Mouse (Mus musculus) MEL (cell line): Measurements from ENCODE around the gene Opcml. TPM values are rescaled to one million over a fixed set of nuclear protein-coding genes. Genes with fewer than 3 reads are reported as not detected.

Experiments used
- DNase-seq: peaks from one replicate; pipeline ENCODE4 v3.0.0; 2011; ENCODE audit warnings: low read depth, low spot score
- H3K27ac ChIP-seq: 2 replicates; pipeline ENCODE4 v1.5.1; 2012; ENCODE audit warnings: low read depth, mild to moderate bottlenecking, control low read depth, low read length, moderate library complexity; ENCODE audit not compliant: control insufficient read depth
- H3K27me3 ChIP-seq, 2 experiments: fragments of 150-350 bp in 1 of 2; sonication (generic) in 1 of 2; 2 replicates each; pipeline ENCODE4 v1.6.1; 2012; ENCODE audit warnings: low read length in 2 of 2, mild to moderate bottlenecking in 2 of 2, improper control_type of control experiment in 1 of 2, moderate library complexity in 1 of 2; ENCODE audit not compliant: insufficient read depth in 2 of 2, control insufficient read depth in 1 of 2
- H3K36me3 ChIP-seq, 2 experiments: 2 replicates each; pipeline ENCODE4 v1.6.1; 2012 to 2014; ENCODE audit warnings: low read length in 2 of 2, improper control_type of control experiment in 1 of 2, inconsistent platforms in 1 of 2, mild to moderate bottlenecking in 1 of 2; ENCODE audit not compliant: insufficient read depth in 2 of 2, control insufficient read depth in 1 of 2
- H3K4me1 ChIP-seq, 2 experiments: fragments of 150-350 bp in 1 of 2; sonication (generic) in 1 of 2; 2 replicates each; pipeline ENCODE4 v1.6.1; 2012; ENCODE audit warnings: low read length in 2 of 2, improper control_type of control experiment in 1 of 2, mild to moderate bottlenecking in 1 of 2; ENCODE audit not compliant: insufficient read depth in 2 of 2, control insufficient read depth in 1 of 2
- H3K4me3 ChIP-seq, 2 experiments: fragments of 150-350 bp in 1 of 2; sonication (generic) in 1 of 2; 2 replicates each; pipeline ENCODE4 v1.5.1; 2012; ENCODE audit warnings: low read depth in 2 of 2, low read length in 2 of 2, mild to moderate bottlenecking in 2 of 2, moderate library complexity in 2 of 2, control low read depth in 1 of 2, improper control_type of control experiment in 1 of 2; ENCODE audit not compliant: control insufficient read depth in 1 of 2, insufficient read depth in 1 of 2
- H3K79me2 ChIP-seq: 2 replicates; pipeline ENCODE4 v1.6.1; 2012; ENCODE audit warnings: mild to moderate bottlenecking, low read length, moderate library complexity; ENCODE audit not compliant: control insufficient read depth, poor library complexity, insufficient read depth
- H3K9ac ChIP-seq: 2 replicates; pipeline ENCODE4 v1.6.1; 2012; ENCODE audit warnings: low read depth, mild to moderate bottlenecking, control low read depth, low read length, moderate library complexity; ENCODE audit not compliant: control insufficient read depth, poor library complexity, severe bottlenecking
- H3K9me3 ChIP-seq: fragments of 150-350 bp; sonication (generic); replicated peaks from 2 replicates; pipeline ENCODE4 v1.6.1; 2012; ENCODE audit warnings: mild to moderate bottlenecking, low read length, improper control_type of control experiment, moderate library complexity; ENCODE audit not compliant: insufficient read depth
- BHLHE40 ChIP-seq: IDR thresholded peaks from 2 replicates; pipeline ENCODE4 v1.6.1; 2012; ENCODE audit warnings: low read depth, mild to moderate bottlenecking, inconsistent platforms, low read length, improper control_type of control experiment, borderline replicate concordance
- E2F4 ChIP-seq: IDR thresholded peaks from 2 replicates; pipeline ENCODE4 v1.6.1; 2011; ENCODE audit warnings: low read depth, low read length, improper control_type of control experiment, borderline replicate concordance
- ELF1 ChIP-seq: IDR thresholded peaks from 2 replicates; pipeline ENCODE4 v1.6.1; 2014; ENCODE audit warnings: low read depth, mild to moderate bottlenecking, inconsistent platforms, low read length, improper control_type of control experiment, moderate library complexity
- EP300 ChIP-seq, 2 experiments: IDR thresholded peaks; 2 replicates each; pipeline ENCODE4 v1.6.1; 2011; ENCODE audit warnings: improper control_type of control experiment in 2 of 2, low read length in 2 of 2, low read depth in 1 of 2, mild to moderate bottlenecking in 1 of 2
- ETS1 ChIP-seq: IDR thresholded peaks from 2 replicates; pipeline ENCODE4 v1.6.1; 2012; ENCODE audit warnings: low read depth, mild to moderate bottlenecking, inconsistent platforms, low read length, improper control_type of control experiment, moderate library complexity
- GATA1 ChIP-seq: IDR thresholded peaks from 2 replicates; pipeline ENCODE4 v1.6.1; 2011; ENCODE audit warnings: low read depth, low read length, improper control_type of control experiment
- HCFC1 ChIP-seq: IDR thresholded peaks from 2 replicates; pipeline ENCODE4 v1.6.1; 2012; ENCODE audit warnings: low read depth, mild to moderate bottlenecking, inconsistent platforms, low read length, improper control_type of control experiment, moderate library complexity
- JUND ChIP-seq: IDR thresholded peaks from 2 replicates; pipeline ENCODE4 v1.6.1; 2011; ENCODE audit warnings: low read depth, mild to moderate bottlenecking, improper control_type of control experiment, low read length
- KAT2A ChIP-seq: conservative IDR thresholded peaks from 2 replicates; pipeline ENCODE4 v1.6.1; 2012; ENCODE audit warnings: low read depth, low read length, improper control_type of control experiment, inconsistent platforms
- MAX ChIP-seq: IDR thresholded peaks from 2 replicates; pipeline ENCODE4 v1.6.1; 2011; ENCODE audit warnings: low read length, improper control_type of control experiment
- MAZ ChIP-seq: IDR thresholded peaks from 2 replicates; pipeline ENCODE4 v1.6.1; 2012; ENCODE audit warnings: low read depth, mild to moderate bottlenecking, inconsistent platforms, low read length, improper control_type of control experiment
- MEF2A ChIP-seq: IDR thresholded peaks from 2 replicates; pipeline ENCODE4 v1.6.1; 2014; ENCODE audit warnings: low read depth, mild to moderate bottlenecking, inconsistent platforms, low read length, improper control_type of control experiment; ENCODE audit not compliant: poor library complexity, insufficient replicate concordance, severe bottlenecking; ENCODE audit errors: extremely low read depth
- MXI1 ChIP-seq: IDR thresholded peaks from 2 replicates; pipeline ENCODE4 v1.6.1; 2011; ENCODE audit warnings: mild to moderate bottlenecking, low read depth, low read length, improper control_type of control experiment
- NELFE ChIP-seq: IDR thresholded peaks from 2 replicates; pipeline ENCODE4 v1.6.1; 2011; ENCODE audit warnings: low read depth, low read length, improper control_type of control experiment
- NRF1 ChIP-seq: IDR thresholded peaks from 2 replicates; pipeline ENCODE4 v1.6.1; 2014; ENCODE audit warnings: low read depth, mild to moderate bottlenecking, inconsistent platforms, low read length, improper control_type of control experiment, moderate library complexity; ENCODE audit not compliant: poor library complexity, insufficient read depth, severe bottlenecking
- POLR2AphosphoS2 ChIP-seq: IDR thresholded peaks from 2 replicates; pipeline ENCODE4 v1.6.1; 2011; ENCODE audit warnings: low read length, improper control_type of control experiment
- POLR2AphosphoS5 ChIP-seq: IDR thresholded peaks from 2 replicates; pipeline ENCODE4 v1.6.1; 2012; ENCODE audit warnings: low read depth, borderline replicate concordance, mild to moderate bottlenecking, inconsistent platforms, low read length, moderate library complexity, mixed read lengths
- RCOR1 ChIP-seq: IDR thresholded peaks from 2 replicates; pipeline ENCODE4 v1.6.1; 2012; ENCODE audit warnings: low read depth, mild to moderate bottlenecking, inconsistent platforms, low read length, improper control_type of control experiment
- TBP ChIP-seq: IDR thresholded peaks from 2 replicates; pipeline ENCODE4 v1.8.0; 2011; ENCODE audit warnings: low read depth, low read length, improper control_type of control experiment
- UBTF ChIP-seq: IDR thresholded peaks from 2 replicates; pipeline ENCODE4 v1.6.1; 2012; ENCODE audit warnings: low read depth, mild to moderate bottlenecking, inconsistent platforms, low read length, improper control_type of control experiment, moderate library complexity, borderline replicate concordance; ENCODE audit not compliant: insufficient read depth
- USF1 ChIP-seq: IDR thresholded peaks from 2 replicates; pipeline ENCODE4 v1.6.1; 2014; ENCODE audit warnings: low read depth, mild to moderate bottlenecking, inconsistent platforms, low read length, improper control_type of control experiment, moderate library complexity
- USF2 ChIP-seq, 2 experiments: IDR thresholded peaks; 2 replicates each; pipeline ENCODE4 v1.6.1; 2011 to 2012; ENCODE audit warnings: improper control_type of control experiment in 2 of 2, low read length in 2 of 2, borderline replicate concordance in 1 of 2, inconsistent platforms in 1 of 2, low read depth in 1 of 2, mild to moderate bottlenecking in 1 of 2; ENCODE audit not compliant: insufficient read depth in 1 of 2
- ZC3H11A ChIP-seq: IDR thresholded peaks from 2 replicates; pipeline ENCODE4 v1.6.1; 2012; ENCODE audit warnings: low read depth, mild to moderate bottlenecking, inconsistent platforms, low read length, improper control_type of control experiment
- ZKSCAN1 ChIP-seq: IDR thresholded peaks from 2 replicates; pipeline ENCODE4 v1.6.1; 2012; ENCODE audit warnings: low read depth, mild to moderate bottlenecking, inconsistent platforms, low read length, improper control_type of control experiment, moderate library complexity
- ZNF384 ChIP-seq: IDR thresholded peaks from 2 replicates; pipeline ENCODE4 v1.6.1; 2012; ENCODE audit warnings: low read depth, mild to moderate bottlenecking, inconsistent platforms, low read length, improper control_type of control experiment
- polyA plus RNA-seq, 2 experiments: library from polyadenylated mRNA; stranded (reverse) in 1 of 2; unstranded in 1 of 2; fragments of >175 nt in 1 of 2; fragments of >200 nt in 1 of 2; gene quantifications; 2 replicates each; pipeline versions ENCODE4 v1.2.1 to v1.2.4; 2012; ENCODE audit warnings: low replicate concordance in 2 of 2, low read depth in 1 of 2; ENCODE audit not compliant: insufficient read length in 2 of 2, insufficient read depth in 1 of 2, missing spikeins in 1 of 2
- total RNA-seq: library from RNA; depleted of rRNA; stranded (reverse); fragments of 300-350 nt; gene quantifications from 2 replicates; pipeline ENCODE4 v1.2.3, GENCODE M21; 2012

Gene Opcml
- total and polyA plus RNA-seq, 3 experiments: not detected

DNA sequence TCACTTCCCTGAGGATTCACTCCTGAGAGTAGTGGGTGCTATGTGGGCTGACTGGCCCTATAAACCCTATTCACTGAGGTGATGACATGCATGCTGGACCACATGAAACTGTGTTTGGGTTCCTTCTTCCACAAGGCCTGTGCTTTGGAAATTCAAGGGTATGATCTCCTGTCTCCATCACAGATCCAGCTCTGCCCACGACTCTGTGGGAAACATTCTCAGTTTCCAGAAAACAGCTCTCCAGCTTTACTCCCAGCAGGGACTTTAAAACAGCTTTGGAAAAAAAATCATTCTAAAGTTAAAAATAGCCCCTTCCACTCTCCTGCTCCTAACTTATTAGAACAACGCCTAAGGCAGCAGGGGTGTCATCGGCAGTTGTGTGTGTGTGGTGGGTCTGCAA is 491.0 kb downstream of the Opcml start:
- Histone ChIP-seq H3K79me2 (no peaks in the 10 kb centered on the region), H3K4me3 (no peak overlapping the region), H3K27ac (no peak overlapping the region), H3K36me3 (no peaks in the 10 kb centered on the region), H3K9me3 (no peaks in the 10 kb centered on the region), H3K27me3 (no peaks in the 10 kb centered on the region), H3K9ac (no peak overlapping the region), H3K4me1 (no peaks in the 10 kb centered on the region)
- no peak for DNase-seq
- TF ChIP-seq POLR2AphosphoS5 (no peak), TBP (no peak), POLR2AphosphoS2 (no peak), NELFE (no peak), ZKSCAN1 (no peak), E2F4 (no peak), USF2 (IDR thresholded peaks at IDR 0.05; ENCODE audit: borderline replicate concordance in 1 of 2, insufficient read depth in 1 of 2, low read depth in 1 of 2, low read length in 2 of 2) (no peak), ELF1 (no peak), RCOR1 (no peak), HCFC1 (no peak), ETS1 (no peak), USF1 (no peak), MAX (no peak), KAT2A (no peak), EP300 (IDR thresholded peaks at IDR 0.05; ENCODE audit: low read depth in 1 of 2, low read length in 2 of 2) (no peak)

DNA sequence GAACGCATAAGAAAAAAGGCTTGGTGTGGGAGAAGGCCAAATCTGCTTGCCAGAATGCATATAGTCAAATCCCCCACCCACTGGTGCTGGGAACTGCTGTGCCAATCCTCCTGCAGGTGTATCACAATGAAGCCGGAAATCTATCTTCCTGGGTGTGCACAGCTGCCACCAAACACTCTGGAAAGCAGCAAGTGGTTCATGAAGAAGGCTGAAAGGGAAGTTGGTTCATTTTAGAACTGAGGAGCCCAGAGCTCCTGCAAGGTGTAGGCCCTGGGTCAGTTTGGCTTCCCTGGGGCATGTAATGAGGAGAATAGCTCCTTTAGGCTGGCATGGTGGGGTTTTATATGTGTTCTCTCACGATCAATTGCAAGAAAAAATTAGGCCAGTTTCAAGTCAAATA is 494.4 kb downstream of the Opcml start:
- H3K9me3 ChIP-seq: no peaks in the 10 kb centered on the region
- H3K9ac ChIP-seq: no peak overlapping the region

More for the DNA sequence above, 494.4 kb downstream of the Opcml start:
- H3K27ac ChIP-seq: no peak overlapping the region
- no peaks in the 10 kb centered on the region for H3K4me1 ChIP-seq
- no peaks in the 10 kb centered on the region for H3K79me2 ChIP-seq
- TF ChIP-seq MAZ (no peak), ZC3H11A (no peak), MXI1 (no peak), E2F4 (no peak), NELFE (no peak), BHLHE40 (no peak), NRF1 (no peak), UBTF (no peak), ZNF384 (no peak), JUND (no peak), RCOR1 (no peak), USF2 (IDR thresholded peaks at IDR 0.05; ENCODE audit: borderline replicate concordance in 1 of 2, insufficient read depth in 1 of 2, low read depth in 1 of 2, low read length in 2 of 2) (no peak), MAX (no peak), ZKSCAN1 (no peak), GATA1 (no peak), MEF2A (no peak)
- no peaks in the 10 kb centered on the region for H3K36me3 ChIP-seq
- H3K27me3 ChIP-seq: no peaks in the 10 kb centered on the region
- DNase-seq: no peak
- H3K4me3 ChIP-seq: no peak overlapping the region
